Mouse (Mus musculus) MEL (cell line): Measurements from ENCODE around the gene Pqlc2. TPM values are rescaled to one million over a fixed set of nuclear protein-coding genes. Genes with fewer than 3 reads are reported as not detected.

Experiments
- DNase-seq: peaks from one replicate; pipeline ENCODE4 v3.0.0; 2011; ENCODE audit warnings: low read depth, low spot score
- H3K27ac ChIP-seq: 2 replicates; pipeline ENCODE4 v1.5.1; 2012; ENCODE audit warnings: low read depth, mild to moderate bottlenecking, control low read depth, low read length, moderate library complexity; ENCODE audit not compliant: control insufficient read depth
- H3K27me3 ChIP-seq, 2 experiments: fragments of 150-350 bp in 1 of 2; sonication (generic) in 1 of 2; 2 replicates each; pipeline ENCODE4 v1.6.1; 2012; ENCODE audit warnings: low read length in 2 of 2, mild to moderate bottlenecking in 2 of 2, improper control_type of control experiment in 1 of 2, moderate library complexity in 1 of 2; ENCODE audit not compliant: insufficient read depth in 2 of 2, control insufficient read depth in 1 of 2
- H3K36me3 ChIP-seq, 2 experiments: 2 replicates each; pipeline ENCODE4 v1.6.1; 2012 to 2014; ENCODE audit warnings: low read length in 2 of 2, improper control_type of control experiment in 1 of 2, inconsistent platforms in 1 of 2, mild to moderate bottlenecking in 1 of 2; ENCODE audit not compliant: insufficient read depth in 2 of 2, control insufficient read depth in 1 of 2
- H3K4me1 ChIP-seq, 2 experiments: fragments of 150-350 bp in 1 of 2; sonication (generic) in 1 of 2; 2 replicates each; pipeline ENCODE4 v1.6.1; 2012; ENCODE audit warnings: low read length in 2 of 2, improper control_type of control experiment in 1 of 2, mild to moderate bottlenecking in 1 of 2; ENCODE audit not compliant: insufficient read depth in 2 of 2, control insufficient read depth in 1 of 2
- H3K4me3 ChIP-seq, 2 experiments: fragments of 150-350 bp in 1 of 2; sonication (generic) in 1 of 2; 2 replicates each; pipeline ENCODE4 v1.5.1; 2012; ENCODE audit warnings: low read depth in 2 of 2, low read length in 2 of 2, mild to moderate bottlenecking in 2 of 2, moderate library complexity in 2 of 2, control low read depth in 1 of 2, improper control_type of control experiment in 1 of 2; ENCODE audit not compliant: control insufficient read depth in 1 of 2, insufficient read depth in 1 of 2
- H3K79me2 ChIP-seq: 2 replicates; pipeline ENCODE4 v1.6.1; 2012; ENCODE audit warnings: mild to moderate bottlenecking, low read length, moderate library complexity; ENCODE audit not compliant: control insufficient read depth, poor library complexity, insufficient read depth
- H3K9ac ChIP-seq: 2 replicates; pipeline ENCODE4 v1.6.1; 2012; ENCODE audit warnings: low read depth, mild to moderate bottlenecking, control low read depth, low read length, moderate library complexity; ENCODE audit not compliant: control insufficient read depth, poor library complexity, severe bottlenecking
- H3K9me3 ChIP-seq: fragments of 150-350 bp; sonication (generic); replicated peaks from 2 replicates; pipeline ENCODE4 v1.6.1; 2012; ENCODE audit warnings: mild to moderate bottlenecking, low read length, improper control_type of control experiment, moderate library complexity; ENCODE audit not compliant: insufficient read depth
- CTCF ChIP-seq, 3 experiments: IDR thresholded peaks in 2 of 3; conservative IDR thresholded peaks in 1 of 3; 2 replicates each; pipeline ENCODE4 v1.5.1; 2011 to 2012; ENCODE audit warnings: low read length in 3 of 3, low read depth in 2 of 3, mild to moderate bottlenecking in 2 of 3, improper control_type of control experiment in 1 of 3, inconsistent platforms in 1 of 3, mixed read lengths in 1 of 3, moderate library complexity in 1 of 3; ENCODE audit not compliant: control insufficient read depth in 1 of 3, insufficient read depth in 1 of 3, poor library complexity in 1 of 3, severe bottlenecking in 1 of 3
- ELF1 ChIP-seq: IDR thresholded peaks from 2 replicates; pipeline ENCODE4 v1.6.1; 2014; ENCODE audit warnings: low read depth, mild to moderate bottlenecking, inconsistent platforms, low read length, improper control_type of control experiment, moderate library complexity
- EP300 ChIP-seq, 2 experiments: IDR thresholded peaks; 2 replicates each; pipeline ENCODE4 v1.6.1; 2011; ENCODE audit warnings: improper control_type of control experiment in 2 of 2, low read length in 2 of 2, low read depth in 1 of 2, mild to moderate bottlenecking in 1 of 2
- ETS1 ChIP-seq: IDR thresholded peaks from 2 replicates; pipeline ENCODE4 v1.6.1; 2012; ENCODE audit warnings: low read depth, mild to moderate bottlenecking, inconsistent platforms, low read length, improper control_type of control experiment, moderate library complexity
- GATA1 ChIP-seq: IDR thresholded peaks from 2 replicates; pipeline ENCODE4 v1.6.1; 2011; ENCODE audit warnings: low read depth, low read length, improper control_type of control experiment
- MXI1 ChIP-seq: IDR thresholded peaks from 2 replicates; pipeline ENCODE4 v1.6.1; 2011; ENCODE audit warnings: mild to moderate bottlenecking, low read depth, low read length, improper control_type of control experiment
- MYC ChIP-seq: IDR thresholded peaks from 2 replicates; pipeline ENCODE4 v1.6.1; 2011; ENCODE audit warnings: low read depth, mild to moderate bottlenecking, low read length, improper control_type of control experiment, moderate library complexity
- NELFE ChIP-seq: IDR thresholded peaks from 2 replicates; pipeline ENCODE4 v1.6.1; 2011; ENCODE audit warnings: low read depth, low read length, improper control_type of control experiment
- POLR2AphosphoS5 ChIP-seq: IDR thresholded peaks from 2 replicates; pipeline ENCODE4 v1.6.1; 2012; ENCODE audit warnings: low read depth, borderline replicate concordance, mild to moderate bottlenecking, inconsistent platforms, low read length, moderate library complexity, mixed read lengths
- RAD21 ChIP-seq: IDR thresholded peaks from 2 replicates; pipeline ENCODE4 v1.6.1; 2011; ENCODE audit warnings: mild to moderate bottlenecking, low read depth, low read length, improper control_type of control experiment
- RCOR1 ChIP-seq: IDR thresholded peaks from 2 replicates; pipeline ENCODE4 v1.6.1; 2012; ENCODE audit warnings: low read depth, mild to moderate bottlenecking, inconsistent platforms, low read length, improper control_type of control experiment
- SIN3A ChIP-seq: IDR thresholded peaks from 2 replicates; pipeline ENCODE4 v1.6.1; 2012; ENCODE audit warnings: low read length, improper control_type of control experiment, inconsistent platforms
- SMC3 ChIP-seq: IDR thresholded peaks from 2 replicates; pipeline ENCODE4 v1.6.1; 2011; ENCODE audit warnings: low read depth, low read length, improper control_type of control experiment
- TAL1 ChIP-seq: IDR thresholded peaks from 2 replicates; pipeline ENCODE4 v1.6.1; 2012; ENCODE audit warnings: mild to moderate bottlenecking, inconsistent platforms, low read length, moderate library complexity, mixed read lengths
- TCF12 ChIP-seq: IDR thresholded peaks from 2 replicates; pipeline ENCODE4 v1.6.1; 2014; ENCODE audit warnings: low read depth, mild to moderate bottlenecking, inconsistent platforms, low read length, improper control_type of control experiment, moderate library complexity
- USF1 ChIP-seq: IDR thresholded peaks from 2 replicates; pipeline ENCODE4 v1.6.1; 2014; ENCODE audit warnings: low read depth, mild to moderate bottlenecking, inconsistent platforms, low read length, improper control_type of control experiment, moderate library complexity
- ZC3H11A ChIP-seq: IDR thresholded peaks from 2 replicates; pipeline ENCODE4 v1.6.1; 2012; ENCODE audit warnings: low read depth, mild to moderate bottlenecking, inconsistent platforms, low read length, improper control_type of control experiment
- polyA plus RNA-seq, 2 experiments: library from polyadenylated mRNA; stranded (reverse) in 1 of 2; unstranded in 1 of 2; fragments of >175 nt in 1 of 2; fragments of >200 nt in 1 of 2; gene quantifications; 2 replicates each; pipeline versions ENCODE4 v1.2.1 to v1.2.4; 2012; ENCODE audit warnings: low replicate concordance in 2 of 2, low read depth in 1 of 2; ENCODE audit not compliant: insufficient read length in 2 of 2, insufficient read depth in 1 of 2, missing spikeins in 1 of 2
- total RNA-seq: library from RNA; depleted of rRNA; stranded (reverse); fragments of 300-350 nt; gene quantifications from 2 replicates; pipeline ENCODE4 v1.2.3, GENCODE M21; 2012

Gene Pqlc2
- total and polyA plus RNA-seq, 3 experiments = 5.2 to 12.0 TPM; not detected in 1

DNA sequence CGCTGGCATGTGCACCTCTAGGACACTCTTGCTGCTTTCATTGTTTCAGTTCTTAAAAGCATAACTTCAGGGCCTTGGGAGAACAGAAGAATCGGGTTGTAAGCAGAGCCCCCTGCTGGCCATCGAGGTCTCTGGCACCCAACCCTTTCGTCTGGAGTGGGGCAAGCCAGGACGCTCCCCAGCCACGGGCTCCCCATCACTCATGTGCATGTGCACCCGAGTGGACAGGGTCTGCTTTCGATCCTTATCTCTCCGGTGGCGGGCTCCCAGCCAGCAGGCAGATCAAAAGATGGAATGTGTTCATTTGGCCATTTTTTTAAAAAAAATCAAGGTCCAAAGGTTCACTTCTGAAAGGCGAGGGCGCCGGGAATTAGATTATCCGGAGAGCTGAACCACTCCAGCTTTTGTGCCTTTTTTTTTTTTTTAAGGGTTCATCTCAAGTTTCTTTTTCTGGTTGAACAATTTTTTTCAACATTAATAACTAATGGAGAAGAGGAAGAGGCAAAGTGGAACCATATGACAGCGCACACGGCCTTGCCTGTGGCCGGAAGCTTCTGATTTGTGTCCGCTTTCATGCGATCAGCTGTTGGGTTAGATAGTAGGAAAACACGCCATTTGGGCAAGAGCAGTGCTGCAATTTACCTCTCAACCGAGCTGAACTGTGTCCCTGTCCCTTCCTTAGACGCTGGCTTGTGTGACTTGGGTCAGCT lies 58.3 kb downstream of the Pqlc2 start:
- no peak overlapping the region for H3K9ac ChIP-seq
- H3K79me2 ChIP-seq = peaks cover 10% of the 10 kb centered on the region; the same call in 1 of the 2 replicates
- H3K4me1 ChIP-seq = peaks cover 8 to 26% of the 10 kb centered on the region in 2 experiments
- TF ChIP-seq ZC3H11A (peak; percentile 37; the same call in 1 of the 2 replicates), MXI1 (no peak), POLR2AphosphoS5 (no peak), RAD21 (peak; percentile 58), SMC3 (peak; percentile 77), CTCF (IDR thresholded peaks at IDR 0.05 in 2 of 3, conservative IDR thresholded peaks at IDR 0.05 in 1 of 3; ENCODE audit: control insufficient read depth in 1 of 3, insufficient read depth in 1 of 3, low read depth in 2 of 3, low read length in 3 of 3, poor library complexity in 1 of 3, severe bottlenecking in 1 of 3) (peak; percentile 78 to 83 (median 82))
- no peak overlapping the region for H3K4me3 ChIP-seq
- H3K9me3 ChIP-seq = no peaks in the 10 kb centered on the region
- H3K27ac ChIP-seq = no peak overlapping the region
- H3K36me3 ChIP-seq = peaks cover 3 to 23% of the 10 kb centered on the region in 2 experiments; a peak in 3 of 4 replicates
- no peaks in the 10 kb centered on the region for H3K27me3 ChIP-seq
- DNase-seq = peak; percentile 79

DNA sequence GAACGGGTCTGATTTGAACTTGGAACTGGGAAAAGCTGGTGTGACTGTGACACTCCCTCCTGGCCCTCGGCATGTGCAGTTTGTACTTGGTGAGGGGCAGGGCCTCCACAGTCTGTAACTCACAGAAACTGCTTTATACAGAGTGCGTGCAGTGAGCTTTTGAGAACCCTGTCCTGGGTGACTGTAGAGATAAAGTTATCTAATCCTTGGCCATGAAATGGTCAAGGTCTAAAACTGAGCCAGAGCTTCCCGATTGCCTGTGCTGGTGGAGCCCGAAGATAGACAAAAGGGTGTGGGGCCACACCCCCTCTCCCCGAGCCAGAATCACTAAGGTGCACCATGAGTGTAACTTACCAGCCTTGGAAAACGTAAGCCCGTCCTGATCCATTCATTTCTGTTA lies 59.6 kb downstream of the Pqlc2 start:
- Histone ChIP-seq H3K27ac (peak overlapping the region; percentile 70), H3K9me3 (no peaks in the 10 kb centered on the region), H3K27me3 (no peaks in the 10 kb centered on the region), H3K4me3 (no peak overlapping the region), H3K9ac (no peak overlapping the region), H3K79me2 (peaks cover 10% of the 10 kb centered on the region; the same call in 1 of the 2 replicates), H3K36me3 (peaks cover 2 to 23% of the 10 kb centered on the region in 2 experiments; a peak in 3 of 4 replicates)
- peak; percentile 81 for DNase-seq
- TF ChIP-seq GATA1 = peak; percentile 76
- peak; percentile 43; the same call in 1 of the 2 replicates for TF ChIP-seq MXI1
- TF ChIP-seq MYC = 0 out of 2 replicates have a peak, but pooled peaks have one; percentile 28
- peak; percentile 74 for TF ChIP-seq ELF1
- TF ChIP-seq ETS1 = peak; percentile 51; the same call in 1 of the 2 replicates
- TF ChIP-seq USF1 = no peak
- no peak for TF ChIP-seq RCOR1
- TF ChIP-seq TCF12 = peak; percentile 67
- peak; percentile 64; the same call in 1 of the 2 replicates for TF ChIP-seq SIN3A
- peak; percentile 67 to 68 for TF ChIP-seq EP300 (IDR thresholded peaks at IDR 0.05; ENCODE audit: low read depth in 1 of 2, low read length in 2 of 2)
- no peak for TF ChIP-seq SMC3
- no peak for TF ChIP-seq NELFE
- TF ChIP-seq TAL1 = peak; percentile 16; the same call in 1 of the 2 replicates
- TF ChIP-seq, all 39 proteins: peak for 9
- H3K4me1 ChIP-seq = peaks cover 8 to 26% of the 10 kb centered on the region in 2 experiments
